Mouse (Mus musculus) ES-Bruce4 (cell line): ENCODE results near the gene Mafg. TPM values are rescaled to one million over a fixed set of nuclear protein-coding genes. Genes with fewer than 3 reads are reported as not detected.
"Not testable (repeated sequence)": the region's sequence is repeated elsewhere in the genome, so short reads cannot be mapped to it uniquely, and the experiment has no call there.

Experiments used
- H3K27ac ChIP-seq: 2 replicates; pipeline ENCODE4 v1.5.1; 2012; ENCODE audit warnings: low read length, inconsistent platforms; ENCODE audit not compliant: insufficient read depth
- H3K27me3 ChIP-seq: 2 replicates; pipeline ENCODE4 v1.6.1; 2012; ENCODE audit warnings: mild to moderate bottlenecking, low read length, inconsistent platforms; ENCODE audit not compliant: control insufficient read depth, poor library complexity, insufficient read depth, severe bottlenecking
- H3K36me3 ChIP-seq: 2 replicates; pipeline ENCODE4 v1.6.1; 2012; ENCODE audit warnings: inconsistent platforms, mild to moderate bottlenecking, low read length, moderate library complexity; ENCODE audit not compliant: control insufficient read depth, poor library complexity, insufficient read depth, severe bottlenecking
- H3K4me1 ChIP-seq: one replicate; pipeline ENCODE4 v1.8.1; 2011; ENCODE audit warnings: low read length; ENCODE audit not compliant: control insufficient read depth, insufficient read depth
- H3K4me3 ChIP-seq: 2 replicates; pipeline ENCODE4 v1.5.1; 2011; ENCODE audit warnings: low read depth, mild to moderate bottlenecking, low read length
- H3K9ac ChIP-seq: 2 replicates; pipeline ENCODE4 v1.6.1; 2012; ENCODE audit warnings: low read depth, mild to moderate bottlenecking, inconsistent platforms; ENCODE audit not compliant: poor library complexity, severe bottlenecking
- H3K9me3 ChIP-seq: replicated peaks from 2 replicates; pipeline ENCODE4 v1.6.1; 2012; ENCODE audit warnings: mild to moderate bottlenecking, low read length, inconsistent platforms; ENCODE audit not compliant: control insufficient read depth, poor library complexity, insufficient read depth, severe bottlenecking
- CTCF ChIP-seq: IDR thresholded peaks from one replicate; pipeline ENCODE4 v1.8.1; 2011; ENCODE audit warnings: low read depth, low read length
- EP300 ChIP-seq: IDR thresholded peaks from 2 replicates; pipeline ENCODE4 v1.6.1; 2011; ENCODE audit warnings: low read depth, low read length; ENCODE audit not compliant: insufficient read depth
- POLR2A ChIP-seq: IDR thresholded peaks from one replicate; pipeline ENCODE4 v1.8.1; 2011; ENCODE audit warnings: low read length; ENCODE audit not compliant: insufficient read depth
- polyA plus RNA-seq: library from polyadenylated mRNA; stranded (reverse); fragments of >200 nt; gene quantifications from 2 replicates; pipeline ENCODE4 v1.2.4, GENCODE M21; 2011; ENCODE audit warnings: low read depth; ENCODE audit not compliant: missing spikeins, insufficient read depth, insufficient read length

The Mafg gene
- polyA plus RNA-seq, 1 experiment, result 53.0 TPM

DNA sequence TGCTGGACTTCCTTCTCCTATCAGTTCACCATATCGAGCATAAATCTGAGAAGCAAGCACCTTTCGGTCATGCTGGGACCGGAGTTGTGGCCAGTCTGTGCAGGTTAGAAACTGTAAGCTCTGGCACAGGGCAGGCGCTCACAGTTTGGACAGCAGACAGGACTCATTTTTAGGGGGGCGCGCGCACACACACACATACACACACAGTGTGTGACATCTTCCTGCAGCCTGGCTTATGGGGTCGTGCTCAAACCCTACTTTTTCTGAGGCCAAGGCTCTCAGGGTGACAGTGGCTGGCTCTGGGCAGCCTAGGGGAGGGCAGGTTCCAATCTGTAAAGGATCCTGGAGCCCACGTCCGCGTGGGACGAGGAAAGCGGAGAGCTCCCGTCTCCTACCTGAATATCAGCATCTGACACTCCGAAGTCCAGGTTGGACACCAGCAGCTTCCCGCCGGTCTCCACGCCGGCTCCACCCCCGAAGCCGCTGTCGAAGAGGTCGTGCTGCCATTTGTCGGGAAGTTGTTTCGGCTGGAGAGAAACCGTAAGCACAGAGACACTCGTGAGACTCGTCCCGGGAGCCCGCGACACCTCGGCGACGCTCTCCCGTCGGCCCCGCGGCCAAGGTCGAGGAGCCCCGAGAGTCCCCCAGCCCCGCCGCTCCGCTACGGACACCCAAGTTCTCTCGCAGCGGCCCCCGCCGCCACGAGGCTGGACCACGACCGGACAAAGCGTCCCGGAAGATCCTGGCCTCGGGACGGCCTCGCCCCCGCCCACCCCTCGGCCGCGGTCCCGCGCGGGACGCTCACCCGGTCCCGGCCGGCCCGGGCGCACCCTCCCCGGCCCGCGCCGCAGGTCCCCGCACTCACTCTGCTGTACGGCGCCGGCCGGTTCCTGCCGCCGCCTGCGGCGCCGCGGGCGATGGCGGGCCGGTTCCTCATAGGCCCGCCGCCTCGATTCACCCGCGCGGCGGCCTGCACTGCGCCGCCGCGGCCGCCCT is 35.9 kb downstream of the Mafg start:
- Histone ChIP-seq H3K4me3 (peak overlapping the region; percentile 97), H3K9me3 (no peaks in the 10 kb centered on the region), H3K4me1 (peaks cover 1% of the 10 kb centered on the region), H3K9ac (peak overlapping the region; percentile 97), H3K27me3 (no peaks in the 10 kb centered on the region), H3K36me3 (peaks cover 55% of the 10 kb centered on the region), H3K27ac (peak overlapping the region; percentile 12; the same call in 1 of the 2 replicates)
- no peak for TF ChIP-seq POLR2A

GRCm38 (mm10) chr11:120588531-120588930 is 44.9 kb downstream of the Mafg start:
- Histone ChIP-seq H3K27me3 (no peaks in the 10 kb centered on the region), H3K9ac (no peak overlapping the region), H3K4me1 (no peaks in the 10 kb centered on the region), H3K9me3 (no peaks in the 10 kb centered on the region), H3K4me3 (no peak overlapping the region), H3K36me3 (peaks cover 71% of the 10 kb centered on the region), H3K27ac (no peak overlapping the region)
- TF ChIP-seq EP300 (no peak), POLR2A (no peak), CTCF (no peak)

DNA sequence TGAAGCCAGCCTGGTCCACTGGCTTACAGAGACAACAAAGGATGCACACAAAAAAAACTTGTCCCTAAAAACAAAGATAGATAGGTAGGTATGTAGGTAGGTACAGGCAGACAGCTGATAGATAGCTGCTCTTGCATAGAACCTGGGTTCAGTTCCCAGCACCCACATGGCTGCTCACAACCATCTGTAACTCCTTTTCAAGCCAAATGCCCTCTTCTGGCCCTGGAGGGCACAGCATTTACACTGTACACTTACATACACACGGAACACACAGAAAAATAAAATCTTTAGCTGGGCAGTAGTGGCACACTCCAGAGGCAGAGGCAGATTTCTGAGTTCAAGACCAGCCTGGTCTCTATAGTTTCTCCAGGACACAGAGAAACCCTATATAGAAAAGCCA is 49.5 kb downstream of the Mafg start:
- Histone ChIP-seq H3K9ac (no peak overlapping the region), H3K4me3 (no peak overlapping the region), H3K36me3 (peaks cover 41% of the 10 kb centered on the region), H3K4me1 (peaks cover 4% of the 10 kb centered on the region), H3K27ac (no peak overlapping the region), H3K9me3 (no peaks in the 10 kb centered on the region), H3K27me3 (no peaks in the 10 kb centered on the region)
- TF ChIP-seq POLR2A, result no peak
- no peak for TF ChIP-seq EP300
- no peak for TF ChIP-seq CTCF

GRCm38 (mm10) chr11:120582982-120583293 is 50.5 kb downstream of the Mafg start:
- not testable (repeated sequence) for H3K27ac ChIP-seq, H3K4me1 ChIP-seq, H3K9me3 ChIP-seq, H3K4me3 ChIP-seq, H3K27me3 ChIP-seq, H3K9ac ChIP-seq
- H3K36me3 ChIP-seq, result peaks cover 43% of the 10 kb centered on the region

DNA sequence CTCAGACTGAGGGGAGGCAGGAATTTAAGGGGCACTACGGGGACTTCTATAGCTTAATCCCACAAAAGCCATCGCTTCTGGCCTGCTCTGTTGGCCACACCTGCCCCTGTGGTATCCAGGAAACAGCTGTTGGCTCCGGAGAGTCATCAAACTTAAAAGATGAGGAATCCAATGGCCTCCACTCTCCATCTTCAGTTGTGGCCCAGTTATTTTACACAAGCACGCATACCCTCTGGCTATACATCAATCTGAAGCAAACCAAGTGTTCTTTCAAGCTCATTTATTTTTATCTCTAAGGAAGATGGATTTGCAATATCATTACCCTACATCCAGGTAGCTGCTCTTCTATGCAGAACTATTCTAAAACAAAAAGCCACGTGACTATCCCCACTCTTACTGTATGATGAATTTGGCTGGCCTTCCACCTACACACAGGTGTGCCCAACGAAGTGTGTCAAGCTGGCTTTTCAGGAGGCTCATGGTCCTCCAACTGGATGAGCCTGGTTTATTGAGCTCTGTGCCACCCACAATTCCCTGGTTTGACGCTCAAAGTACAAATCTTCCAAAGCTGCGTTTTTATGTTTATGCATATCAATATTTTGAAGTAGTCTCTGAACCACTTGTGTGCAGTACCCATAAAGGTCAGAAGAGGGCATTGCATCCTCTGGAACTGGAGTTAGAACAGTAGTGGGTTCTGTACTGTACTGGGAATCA is 51.0 kb downstream of the Mafg start:
- TF ChIP-seq POLR2A, result no peak
- no peak for TF ChIP-seq CTCF
- no peak for TF ChIP-seq EP300
- Histone ChIP-seq H3K27ac (peak overlapping the region; percentile 87), H3K36me3 (peaks cover 40% of the 10 kb centered on the region), H3K9me3 (no peaks in the 10 kb centered on the region), H3K4me3 (peak overlapping the region; percentile 86), H3K9ac (peak overlapping the region; percentile 86), H3K27me3 (no peaks in the 10 kb centered on the region), H3K4me1 (peaks cover 4% of the 10 kb centered on the region)

DNA sequence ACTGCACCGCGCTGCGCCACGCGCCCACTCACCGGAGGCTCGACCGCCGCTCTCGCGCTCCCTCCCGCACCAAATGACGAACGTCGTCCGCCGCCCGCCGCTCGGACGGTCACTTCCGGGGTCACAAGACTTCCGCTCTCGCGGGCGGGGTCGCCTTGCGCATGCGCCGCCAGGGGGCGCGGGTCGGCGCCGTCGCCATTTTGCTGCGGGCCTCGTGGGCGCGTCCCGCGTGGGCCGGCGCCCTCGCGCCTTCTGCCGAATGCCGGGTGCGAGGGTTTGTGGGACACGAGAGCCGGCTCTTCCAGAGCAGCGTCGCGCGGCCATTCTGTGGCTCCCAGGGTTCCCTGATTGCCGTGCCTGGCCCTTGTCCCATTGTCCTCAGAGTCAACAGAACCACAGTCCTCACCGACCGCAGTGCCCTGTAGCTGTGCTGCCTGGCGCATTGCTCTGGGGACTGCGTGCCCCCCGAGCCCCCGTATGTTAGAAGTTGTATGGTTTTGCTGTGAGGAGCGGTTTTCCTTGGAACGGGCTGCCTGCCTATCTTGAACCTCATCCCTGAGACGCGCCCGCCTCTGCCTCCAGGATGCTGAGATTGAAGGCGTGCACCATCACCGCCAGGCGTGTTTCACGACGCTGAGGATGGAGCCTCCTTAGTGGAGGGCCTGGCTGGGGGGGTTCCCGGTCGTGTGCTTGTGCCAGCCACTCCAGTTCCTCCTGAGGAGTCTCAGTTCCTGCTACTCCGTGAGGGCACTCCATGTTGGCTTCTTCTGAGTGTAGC is 51.7 kb downstream of the Mafg start, which contains the start of gene Arhgdia:
Arhgdia (minus strand) TSS at position 135 of the 778 bp plus-strand sequence.
- Histone ChIP-seq H3K36me3 (peaks cover 37% of the 10 kb centered on the region), H3K4me1 (peaks cover 4% of the 10 kb centered on the region), H3K9me3 (no peaks in the 10 kb centered on the region), H3K27me3 (no peaks in the 10 kb centered on the region), H3K4me3 (peak within 1 kb of the TSS; percentile 86), H3K9ac (peak within 1 kb of the TSS; percentile 86), H3K27ac (peak within 1 kb of the TSS; percentile 87)
- TF ChIP-seq EP300, result 0 out of 2 replicates have a peak, but pooled peaks have one; percentile 56
- no peak for TF ChIP-seq POLR2A
